Mouse (Mus musculus) heart, embryonic 12.5 days (tissue): ENCODE measurements around the gene Sfswap. TPM values are rescaled to one million over a fixed set of nuclear protein-coding genes. Genes with fewer than 3 reads are reported as not detected.

ENCODE experiments used
- ATAC-seq: fragments of 200-750 bp; cut with Nextera tagmentation; 2 replicates; pipeline ENCODE4 v1.8.0; 2017; ENCODE audit warnings: moderate TSS enrichment, moderate library complexity; ENCODE audit not compliant: insufficient number of reproducible peaks, low FRiP score
- H3K27ac ChIP-seq: fragments of 300-500 bp; sonication (generic); 2 replicates; pipeline ENCODE4 v1.5.1; 2016; ENCODE audit warnings: mild to moderate bottlenecking, moderate library complexity; ENCODE audit not compliant: poor library complexity, severe bottlenecking
- H3K27me3 ChIP-seq: fragments of 300-500 bp; sonication (generic); replicated peaks from 2 replicates; pipeline ENCODE4 v1.6.1; 2016; ENCODE audit warnings: mild to moderate bottlenecking, moderate library complexity
- H3K36me3 ChIP-seq: fragments of 300-500 bp; sonication (generic); 2 replicates; pipeline ENCODE4 v1.6.1; 2016; ENCODE audit warnings: mild to moderate bottlenecking, moderate library complexity
- H3K4me1 ChIP-seq: fragments of 300-500 bp; sonication (generic); replicated peaks from 2 replicates; pipeline ENCODE4 v1.6.1; 2016; ENCODE audit warnings: mild to moderate bottlenecking
- H3K4me2 ChIP-seq: fragments of 300-500 bp; sonication (generic); 2 replicates; pipeline ENCODE4 v1.6.1; 2016; ENCODE audit warnings: mild to moderate bottlenecking, moderate library complexity
- H3K4me3 ChIP-seq: fragments of 300-500 bp; sonication (generic); 2 replicates; pipeline ENCODE4 v1.5.1; 2016; ENCODE audit warnings: mild to moderate bottlenecking
- H3K9ac ChIP-seq: fragments of 300-500 bp; sonication (generic); 2 replicates; pipeline ENCODE4 v1.6.1; 2016; ENCODE audit warnings: mild to moderate bottlenecking, moderate library complexity
- H3K9me3 ChIP-seq: fragments of 300-500 bp; sonication (generic); replicated peaks from 2 replicates; pipeline ENCODE4 v1.6.1; 2016; ENCODE audit warnings: mild to moderate bottlenecking, moderate library complexity
- WGBS: fragments of 180-500 bp; shearing (Covaris S2); methylation state at CpG from one replicate; pipeline ENCODE4 v1.1.7; 2016; 5-methylcytosine and 5-hydroxymethylcytosine counted together
- polyA plus RNA-seq: library from polyadenylated mRNA; unstranded; fragments of >200 nt; fragmentation: Nextera tagmentation; extraction: Ambion mirVana; gene quantifications from 2 replicates; pipeline ENCODE4 v1.2.1, GENCODE M21; 2016

Gene Sfswap
- polyA plus RNA-seq, 1 experiment from 2014 or later, result 29.3 TPM

GRCm38 (mm10) chr5:129475532-129476045 lies 25.4 kb upstream of the Sfswap start:
- Histone ChIP-seq H3K4me1 (no peaks in the 10 kb centered on the region), H3K9me3 (no peaks in the 10 kb centered on the region), H3K4me2 (no peak overlapping the region), H3K36me3 (no peaks in the 10 kb centered on the region), H3K4me3 (no peak overlapping the region), H3K9ac (no peak overlapping the region), H3K27me3 (0 out of 2 replicates have a peak, but pooled peaks cover 5% of the 10 kb centered on the region), H3K27ac (no peak overlapping the region)
- no peak for ATAC-seq
- WGBS, result 59% methylated on average over 3 of the region's 3 CpGs

GRCm38 (mm10) chr5:129489879-129490278 lies 11.1 kb upstream of the Sfswap start:
- H3K27me3 ChIP-seq, result no peaks in the 10 kb centered on the region
- no peak overlapping the region for H3K9ac ChIP-seq
- H3K4me3 ChIP-seq, result no peak overlapping the region
- 31% methylated on average over 10 of the region's 10 CpGs for WGBS
- H3K9me3 ChIP-seq, result no peaks in the 10 kb centered on the region
- no peaks in the 10 kb centered on the region for H3K36me3 ChIP-seq
- no peak overlapping the region for H3K27ac ChIP-seq
- peak overlapping the region; percentile 19; the same call in 1 of the 2 replicates for H3K4me2 ChIP-seq
- no peak for ATAC-seq
- H3K4me1 ChIP-seq, result no peaks in the 10 kb centered on the region

GRCm38 (mm10) chr5:129501671-129502070 lies 650 bp downstream of the Sfswap start:
- Histone ChIP-seq H3K4me2 (peak overlapping the region; percentile 91), H3K4me3 (peak overlapping the region; percentile 94), H3K9me3 (no peaks in the 10 kb centered on the region), H3K9ac (peak overlapping the region; percentile 96), H3K27ac (peak overlapping the region; percentile 69; the same call in 1 of the 2 replicates), H3K4me1 (peaks cover 12% of the 10 kb centered on the region), H3K27me3 (peaks cover 14% of the 10 kb centered on the region), H3K36me3 (peaks cover 25% of the 10 kb centered on the region)
- peak; percentile 74; the same call in 1 of the 2 replicates for ATAC-seq
- WGBS, result under 1% methylated on average over 44 of the region's 44 CpGs

- H3K36me3 ChIP-seq, result peaks cover 73% of the 10 kb centered on the region
- WGBS, result 94% methylated on average over 4 of the region's 4 CpGs
Observed at GRCm38 (mm10) chr5:129506886-129507285, 5.9 kb downstream of the Sfswap start.

GRCm38 (mm10) chr5:129518180-129518579 lies 17.2 kb downstream of the Sfswap start:
- Histone ChIP-seq H3K4me3 (no peak overlapping the region), H3K9ac (no peak overlapping the region), H3K9me3 (no peaks in the 10 kb centered on the region), H3K4me2 (no peak overlapping the region), H3K27me3 (no peaks in the 10 kb centered on the region), H3K4me1 (peaks cover under 1% of the 10 kb centered on the region; the same call in 1 of the 2 replicates), H3K27ac (no peak overlapping the region), H3K36me3 (peaks cover 92% of the 10 kb centered on the region)
- peak; percentile 83 for ATAC-seq
- 73% methylated on average over 4 of the region's 4 CpGs for WGBS

More at GRCm38 (mm10) chr5:129506886-129507285, 5.9 kb downstream of the Sfswap start:
- no peak overlapping the region for H3K4me2 ChIP-seq
- H3K4me1 ChIP-seq, result peaks cover 12% of the 10 kb centered on the region
- no peak for ATAC-seq
- no peaks in the 10 kb centered on the region for H3K9me3 ChIP-seq
- no peak overlapping the region for H3K9ac ChIP-seq
- H3K27me3 ChIP-seq, result no peaks in the 10 kb centered on the region
- H3K27ac ChIP-seq, result no peak overlapping the region
- no peak overlapping the region for H3K4me3 ChIP-seq

GRCm38 (mm10) chr5:129518786-129519185 lies 17.8 kb downstream of the Sfswap start:
- WGBS, result 86% methylated on average over 1 of the region's 1 CpGs
- ATAC-seq, result no peak
- H3K36me3 ChIP-seq, result peaks cover 92% of the 10 kb centered on the region

GRCm38 (mm10) chr5:129519591-129519990 lies 18.6 kb downstream of the Sfswap start:
- Histone ChIP-seq H3K4me2 (no peak overlapping the region), H3K9ac (no peak overlapping the region), H3K27me3 (no peaks in the 10 kb centered on the region), H3K4me1 (peaks cover 11% of the 10 kb centered on the region), H3K27ac (no peak overlapping the region), H3K4me3 (no peak overlapping the region), H3K36me3 (peaks cover 92% of the 10 kb centered on the region), H3K9me3 (no peaks in the 10 kb centered on the region)
- ATAC-seq, result no peak
- 90% methylated on average over 2 of the region's 2 CpGs for WGBS

More at GRCm38 (mm10) chr5:129518786-129519185, 17.8 kb downstream of the Sfswap start:
- Histone ChIP-seq H3K27ac (no peak overlapping the region), H3K27me3 (no peaks in the 10 kb centered on the region), H3K4me2 (no peak overlapping the region), H3K4me1 (peaks cover 7% of the 10 kb centered on the region), H3K9me3 (no peaks in the 10 kb centered on the region), H3K9ac (no peak overlapping the region), H3K4me3 (no peak overlapping the region)

- Histone ChIP-seq H3K36me3 (peaks cover 88% of the 10 kb centered on the region), H3K9ac (no peak overlapping the region), H3K4me3 (no peak overlapping the region), H3K4me2 (no peak overlapping the region), H3K4me1 (peaks cover 16% of the 10 kb centered on the region), H3K27ac (no peak overlapping the region), H3K27me3 (no peaks in the 10 kb centered on the region), H3K9me3 (no peaks in the 10 kb centered on the region)
- ATAC-seq, result no peak
- 88% methylated on average over 7 of the region's 7 CpGs for WGBS
Observed at GRCm38 (mm10) chr5:129521501-129521900, 20.5 kb downstream of the Sfswap start.

- H3K36me3 ChIP-seq, result peaks cover 88% of the 10 kb centered on the region
- H3K4me1 ChIP-seq, result peaks cover 16% of the 10 kb centered on the region
- H3K4me2 ChIP-seq, result no peak overlapping the region
- H3K9me3 ChIP-seq, result no peaks in the 10 kb centered on the region
- H3K27ac ChIP-seq, result no peak overlapping the region
- H3K27me3 ChIP-seq, result no peaks in the 10 kb centered on the region
- ATAC-seq, result no peak
- H3K4me3 ChIP-seq, result no peak overlapping the region
- WGBS, result 96% methylated on average over 3 of the region's 3 CpGs
- no peak overlapping the region for H3K9ac ChIP-seq
Observed at GRCm38 (mm10) chr5:129521913-129522312, 20.9 kb downstream of the Sfswap start.

- no peaks in the 10 kb centered on the region for H3K27me3 ChIP-seq
- no peak for ATAC-seq
- no peaks in the 10 kb centered on the region for H3K9me3 ChIP-seq
- WGBS, result 78% methylated on average over 3 of the region's 3 CpGs
- H3K4me2 ChIP-seq, result no peak overlapping the region
- peaks cover 85% of the 10 kb centered on the region for H3K36me3 ChIP-seq
- no peak overlapping the region for H3K4me3 ChIP-seq
- H3K27ac ChIP-seq, result no peak overlapping the region
- H3K9ac ChIP-seq, result no peak overlapping the region
- H3K4me1 ChIP-seq, result peaks cover 16% of the 10 kb centered on the region
Observed at GRCm38 (mm10) chr5:129523166-129523565, 22.1 kb downstream of the Sfswap start.

- no peak for ATAC-seq
- Histone ChIP-seq H3K9me3 (no peaks in the 10 kb centered on the region), H3K4me1 (peaks cover 16% of the 10 kb centered on the region), H3K27me3 (no peaks in the 10 kb centered on the region), H3K4me2 (no peak overlapping the region), H3K27ac (no peak overlapping the region), H3K4me3 (no peak overlapping the region), H3K9ac (no peak overlapping the region), H3K36me3 (peaks cover 81% of the 10 kb centered on the region)
- WGBS, result 93% methylated on average over 5 of the region's 5 CpGs
Observed at GRCm38 (mm10) chr5:129524751-129525150, 23.7 kb downstream of the Sfswap start.

GRCm38 (mm10) chr5:129527162-129527561 lies 26.1 kb downstream of the Sfswap start:
- Histone ChIP-seq H3K36me3 (peaks cover 68% of the 10 kb centered on the region), H3K27me3 (no peaks in the 10 kb centered on the region), H3K4me3 (no peak overlapping the region), H3K4me1 (peaks cover 16% of the 10 kb centered on the region), H3K9me3 (no peaks in the 10 kb centered on the region), H3K27ac (no peak overlapping the region), H3K9ac (no peak overlapping the region), H3K4me2 (no peak overlapping the region)
- no peak for ATAC-seq
- WGBS, result 75% methylated on average over 5 of the region's 5 CpGs
